Mouse (Mus musculus) thymus, adult 2 months (tissue): ENCODE measurements around the gene Ugt2b34.

Experiments
- CTCF ChIP-seq: fragments of 200-500 bp; IDR thresholded peaks from 2 replicates; pipeline ENCODE4 v1.5.1; 2012; ENCODE audit warnings: mild to moderate bottlenecking, control low read depth, low read length, moderate library complexity, borderline replicate concordance; ENCODE audit not compliant: control insufficient read depth, poor library complexity, insufficient read depth; ENCODE audit errors: extremely low read depth
- POLR2A ChIP-seq: fragments of 200-500 bp; IDR thresholded peaks from 2 replicates; pipeline ENCODE4 v1.6.1; 2012; ENCODE audit warnings: mild to moderate bottlenecking, low read length, control low read depth, moderate library complexity; ENCODE audit not compliant: control insufficient read depth, poor library complexity, insufficient read depth; ENCODE audit errors: extremely low read depth

DNA sequence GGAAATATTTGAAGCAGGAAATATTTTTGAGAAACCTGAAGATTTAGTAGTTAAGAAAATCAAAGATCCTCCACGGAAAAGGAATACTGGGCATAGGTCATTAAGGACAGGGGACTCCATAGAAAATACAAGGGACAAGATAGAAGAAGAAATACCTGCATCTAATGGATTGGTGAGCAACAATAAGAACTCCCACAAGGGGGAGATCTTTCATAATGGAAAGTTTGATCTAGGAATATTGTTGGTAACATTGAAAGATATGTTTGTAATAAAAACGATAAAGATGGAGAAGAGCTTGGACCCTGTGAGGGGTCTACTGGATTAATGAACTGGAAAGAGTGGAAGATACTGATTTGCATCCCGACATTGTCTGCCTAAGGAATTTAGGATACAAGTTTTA, 20.1 kb downstream of the Ugt2b34 start:
- no peak for TF ChIP-seq POLR2A
- no peak for TF ChIP-seq CTCF
